Mouse (Mus musculus): ENCODE measurements around the gene Slc25a45. TPM values are rescaled to one million over a fixed set of nuclear protein-coding genes. Genes with fewer than 3 reads are reported as not detected.

Gene Slc25a45
- total RNA-seq, 1 experiment from 2014 or later = 69.7 TPM

GRCm38 (mm10) chr19:5848826-5849672 lies 28.6 kb upstream of the Slc25a45 start:
- peak; percentile 7; the same call in 1 of the 2 replicates for ATAC-seq (replicated peaks; ENCODE audit: insufficient number of reproducible peaks, low FRiP score, low TSS enrichment, poor library complexity, severe bottlenecking)

GRCm38 (mm10) chr19:5849843-5850527 lies 27.6 kb upstream of the Slc25a45 start:
- peak; percentile 20 for ATAC-seq (replicated peaks; ENCODE audit: insufficient number of reproducible peaks, low FRiP score, low TSS enrichment, poor library complexity, severe bottlenecking)

- ATAC-seq (replicated peaks; ENCODE audit: insufficient number of reproducible peaks, low FRiP score, low TSS enrichment, poor library complexity, severe bottlenecking) = no peak
Observed at GRCm38 (mm10) chr19:5850860-5851259, 26.7 kb upstream of the Slc25a45 start.

- no peak for ATAC-seq (replicated peaks; ENCODE audit: insufficient number of reproducible peaks, low FRiP score, low TSS enrichment, poor library complexity, severe bottlenecking)
Observed at GRCm38 (mm10) chr19:5851481-5851971, 26.1 kb upstream of the Slc25a45 start.

GRCm38 (mm10) chr19:5852035-5852722 lies 25.4 kb upstream of the Slc25a45 start:
- ATAC-seq (replicated peaks; ENCODE audit: insufficient number of reproducible peaks, low FRiP score, low TSS enrichment, poor library complexity, severe bottlenecking) = no peak

- ATAC-seq (replicated peaks; ENCODE audit: insufficient number of reproducible peaks, low FRiP score, low TSS enrichment, poor library complexity, severe bottlenecking) = no peak
Observed at GRCm38 (mm10) chr19:5856604-5857003, 21.0 kb upstream of the Slc25a45 start.

- no peak for ATAC-seq (replicated peaks; ENCODE audit: insufficient number of reproducible peaks, low FRiP score, low TSS enrichment, poor library complexity, severe bottlenecking)
Observed at GRCm38 (mm10) chr19:5862335-5863085, 15.1 kb upstream of the Slc25a45 start.

GRCm38 (mm10) chr19:5863776-5864175 lies 13.8 kb upstream of the Slc25a45 start:
- ATAC-seq (replicated peaks; ENCODE audit: insufficient number of reproducible peaks, low FRiP score, low TSS enrichment, poor library complexity, severe bottlenecking) = no peak

- ATAC-seq (replicated peaks; ENCODE audit: insufficient number of reproducible peaks, low FRiP score, low TSS enrichment, poor library complexity, severe bottlenecking) = no peak
Observed at GRCm38 (mm10) chr19:5864710-5865398, 12.8 kb upstream of the Slc25a45 start.

- ATAC-seq (replicated peaks; ENCODE audit: insufficient number of reproducible peaks, low FRiP score, low TSS enrichment, poor library complexity, severe bottlenecking) = no peak
Observed at GRCm38 (mm10) chr19:5868096-5868495, 9.5 kb upstream of the Slc25a45 start.

GRCm38 (mm10) chr19:5871273-5871672 lies 6.3 kb upstream of the Slc25a45 start:
- no peak for ATAC-seq (replicated peaks; ENCODE audit: insufficient number of reproducible peaks, low FRiP score, low TSS enrichment, poor library complexity, severe bottlenecking)

- ATAC-seq (replicated peaks; ENCODE audit: insufficient number of reproducible peaks, low FRiP score, low TSS enrichment, poor library complexity, severe bottlenecking) = no peak
Observed at GRCm38 (mm10) chr19:5871683-5872082, 5.9 kb upstream of the Slc25a45 start.

GRCm38 (mm10) chr19:5872528-5872927 lies 5.1 kb upstream of the Slc25a45 start:
- ATAC-seq (replicated peaks; ENCODE audit: insufficient number of reproducible peaks, low FRiP score, low TSS enrichment, poor library complexity, severe bottlenecking) = no peak; the same call in 1 of the 2 replicates

GRCm38 (mm10) chr19:5872931-5873556 lies 4.6 kb upstream of the Slc25a45 start:
- ATAC-seq (replicated peaks; ENCODE audit: insufficient number of reproducible peaks, low FRiP score, low TSS enrichment, poor library complexity, severe bottlenecking) = no peak

GRCm38 (mm10) chr19:5874391-5874968 lies 3.1 kb upstream of the Slc25a45 start:
- no peak for ATAC-seq (replicated peaks; ENCODE audit: insufficient number of reproducible peaks, low FRiP score, low TSS enrichment, poor library complexity, severe bottlenecking)

- ATAC-seq (replicated peaks; ENCODE audit: insufficient number of reproducible peaks, low FRiP score, low TSS enrichment, poor library complexity, severe bottlenecking) = peak; percentile 64
Observed at GRCm38 (mm10) chr19:5874969-5875480, 2.6 kb upstream of the Slc25a45 start, which contains the start of gene Frmd8. Gene Frmd8 (minus strand): TSS chr19:5875274.

GRCm38 (mm10) chr19:5878362-5878722 lies 734 bp downstream of the Slc25a45 start:
- ATAC-seq (replicated peaks; ENCODE audit: insufficient number of reproducible peaks, low FRiP score, low TSS enrichment, poor library complexity, severe bottlenecking) = 0 out of 2 replicates have a peak, but pooled peaks have one; percentile 0

All from monocyte, adult 5-6 weeks (primary cell).